Mouse (Mus musculus): ENCODE data around the gene Angptl2. TPM values are rescaled to one million over a fixed set of nuclear protein-coding genes. Genes with fewer than 3 reads are reported as not detected.

The Angptl2 gene
- polyA plus RNA-seq, 1 experiment: not detected

DNA sequence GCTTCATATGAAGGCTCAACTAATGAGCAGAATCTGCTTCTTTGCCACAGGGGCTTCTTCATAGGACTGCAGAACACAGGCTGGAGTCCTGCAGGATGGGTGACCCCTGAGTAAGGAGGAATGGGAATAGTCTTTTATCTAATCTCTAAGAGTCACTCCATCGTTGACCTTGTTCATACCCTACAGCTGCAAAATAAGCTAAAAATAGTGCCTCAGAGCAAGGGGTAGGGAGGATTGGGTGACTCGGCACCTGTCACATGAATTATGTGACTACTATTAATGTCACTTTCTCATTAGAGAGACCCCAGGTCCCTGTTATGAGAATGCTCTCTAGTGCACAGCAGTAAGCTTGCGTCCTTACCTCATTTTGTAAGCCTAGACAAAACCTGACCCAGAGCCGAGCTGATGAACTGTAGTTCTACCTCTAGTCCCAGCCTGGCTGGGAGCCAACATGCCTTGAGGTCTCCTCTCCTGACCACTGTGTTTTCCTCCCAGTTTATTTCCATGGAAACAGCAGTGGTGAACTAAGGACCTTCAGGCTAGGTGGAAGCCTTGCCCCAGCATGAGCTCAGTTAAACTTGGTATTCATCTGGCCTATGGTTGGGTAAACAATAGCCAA is 37.8 kb downstream of the Angptl2 start:
- TF ChIP-seq TAL1 (IDR thresholded peaks at IDR 0.05; ENCODE audit: low read length) (no peak), GATA1 (IDR thresholded peaks at IDR 0.05; ENCODE audit: low read length) (no peak)
- no peaks in the 10 kb centered on the region for H3K27me3 ChIP-seq (ENCODE audit: control insufficient read depth)

DNA sequence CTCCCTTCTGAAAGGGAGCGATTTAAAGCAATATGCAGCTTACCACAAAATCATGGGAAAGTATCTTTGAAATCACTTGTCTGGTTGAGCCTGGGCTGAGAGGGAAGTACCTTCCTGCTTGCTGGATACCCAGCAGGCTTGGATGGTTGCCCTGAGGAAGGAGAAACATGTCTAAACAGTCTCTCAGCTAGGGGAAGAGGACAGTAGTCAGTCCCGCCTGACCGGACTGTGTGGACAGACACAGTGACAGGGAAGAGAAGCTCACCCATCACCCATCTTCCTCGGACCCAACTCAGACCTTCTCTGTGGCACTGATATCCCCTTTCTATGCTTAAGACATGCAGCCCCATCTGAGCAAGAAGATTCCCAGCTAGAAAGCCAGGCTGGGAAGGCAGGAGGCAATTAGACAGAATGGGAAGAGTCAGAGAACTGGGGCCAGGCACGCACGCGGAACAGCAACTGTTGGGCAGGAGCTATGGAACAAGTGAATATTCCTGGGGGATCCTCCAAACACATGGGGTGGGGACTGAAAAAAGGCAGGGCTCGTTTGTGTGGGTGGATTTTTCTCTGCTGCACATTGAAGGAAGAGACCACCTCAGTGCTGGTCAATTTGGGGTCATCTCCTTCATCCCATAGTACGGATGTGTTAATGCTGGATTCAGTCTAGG is 38.6 kb downstream of the Angptl2 start:
- no peak overlapping the region for H3K4me3 ChIP-seq (replicated peaks)
- no peaks in the 10 kb centered on the region for H3K27me3 ChIP-seq (ENCODE audit: control insufficient read depth)
- TF ChIP-seq GATA1 (IDR thresholded peaks at IDR 0.05; ENCODE audit: low read length) (no peak), TAL1 (IDR thresholded peaks at IDR 0.05; ENCODE audit: low read length) (no peak)
- no peaks in the 10 kb centered on the region for H3K9me3 ChIP-seq (ENCODE audit: control insufficient read depth, low read length)
- no peaks in the 10 kb centered on the region for H3K36me3 ChIP-seq (ENCODE audit: control insufficient read depth)
- peaks cover 26% of the 10 kb centered on the region for H3K4me1 ChIP-seq (ENCODE audit: control insufficient read depth)

More for the DNA sequence above, 37.8 kb downstream of the Angptl2 start:
- Histone ChIP-seq H3K36me3 (ENCODE audit: control insufficient read depth) (no peaks in the 10 kb centered on the region), H3K4me1 (ENCODE audit: control insufficient read depth) (peaks cover 26% of the 10 kb centered on the region), H3K9me3 (ENCODE audit: control insufficient read depth, low read length) (no peaks in the 10 kb centered on the region), H3K4me3 (replicated peaks) (no peak overlapping the region)

DNA sequence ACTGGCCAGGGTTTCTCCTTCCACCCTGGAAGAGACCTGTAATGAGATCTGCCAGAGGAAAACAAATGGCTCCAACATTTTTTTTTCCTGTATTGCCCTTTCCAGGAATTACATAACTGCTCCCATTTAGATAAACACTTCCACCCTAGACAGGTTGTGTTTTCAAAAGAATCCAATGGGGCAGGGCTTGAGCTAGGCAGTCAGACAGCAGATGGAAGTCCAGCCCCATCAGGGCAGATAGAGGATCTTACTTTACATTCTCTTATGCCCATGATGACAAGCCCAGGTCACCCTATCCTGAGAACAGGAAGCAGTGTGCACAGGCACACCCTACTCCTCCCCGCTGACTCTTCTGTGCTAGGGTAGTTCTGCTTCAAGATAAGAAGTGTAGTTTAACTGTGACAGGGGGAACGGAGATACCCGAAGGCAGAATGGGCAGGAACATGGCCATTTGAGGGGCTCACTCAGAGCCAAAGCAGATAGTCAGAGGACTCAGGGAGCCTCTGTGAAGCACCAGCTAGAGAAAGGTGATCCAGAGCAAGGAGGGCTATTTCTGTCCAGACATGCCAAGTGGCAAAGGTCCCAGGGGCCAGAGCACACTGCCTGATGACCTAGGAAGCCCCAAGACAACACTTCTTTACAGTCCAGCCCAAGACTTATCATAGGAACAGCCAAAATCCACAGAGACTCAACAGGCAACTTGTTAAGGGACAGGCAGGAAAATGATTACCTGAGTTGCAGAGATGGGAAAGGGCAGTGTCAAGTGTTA is 41.1 kb downstream of the Angptl2 start:
- H3K36me3 ChIP-seq (ENCODE audit: control insufficient read depth): no peaks in the 10 kb centered on the region
- H3K27me3 ChIP-seq (ENCODE audit: control insufficient read depth): no peaks in the 10 kb centered on the region
- peaks cover 26% of the 10 kb centered on the region for H3K4me1 ChIP-seq (ENCODE audit: control insufficient read depth)
- H3K9me3 ChIP-seq (ENCODE audit: control insufficient read depth, low read length): no peaks in the 10 kb centered on the region
- TF ChIP-seq TAL1 (IDR thresholded peaks at IDR 0.05; ENCODE audit: low read length) (no peak), GATA1 (IDR thresholded peaks at IDR 0.05; ENCODE audit: low read length) (no peak)
- H3K4me3 ChIP-seq (replicated peaks): no peak overlapping the region

DNA sequence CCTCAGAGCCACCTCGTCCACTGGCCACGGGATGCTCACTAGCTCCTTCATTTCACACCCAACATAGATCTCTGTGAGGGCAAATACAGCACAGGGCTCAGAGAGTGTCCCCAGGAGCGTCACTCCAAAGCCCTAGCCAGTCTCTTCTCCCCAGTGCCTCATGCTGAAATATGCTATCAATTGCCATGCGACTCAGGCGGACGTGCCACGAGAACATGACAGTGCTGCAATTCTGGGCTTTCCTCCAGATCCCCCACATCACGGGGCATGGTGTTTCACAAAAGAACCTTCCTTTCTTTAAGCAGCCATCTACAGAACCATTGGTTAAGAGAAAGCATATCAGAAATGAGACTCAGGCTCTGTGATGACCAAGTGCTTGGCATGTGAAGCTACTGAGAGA is 44.9 kb downstream of the Angptl2 start:
- Histone ChIP-seq H3K9me3 (ENCODE audit: control insufficient read depth, low read length) (no peaks in the 10 kb centered on the region), H3K4me3 (replicated peaks) (no peak overlapping the region), H3K36me3 (ENCODE audit: control insufficient read depth) (no peaks in the 10 kb centered on the region), H3K4me1 (ENCODE audit: control insufficient read depth) (peaks cover 15% of the 10 kb centered on the region), H3K27me3 (ENCODE audit: control insufficient read depth) (no peaks in the 10 kb centered on the region)
- no peak for TF ChIP-seq TAL1 (IDR thresholded peaks at IDR 0.05; ENCODE audit: low read length)
- TF ChIP-seq GATA1 (IDR thresholded peaks at IDR 0.05; ENCODE audit: low read length): no peak

DNA sequence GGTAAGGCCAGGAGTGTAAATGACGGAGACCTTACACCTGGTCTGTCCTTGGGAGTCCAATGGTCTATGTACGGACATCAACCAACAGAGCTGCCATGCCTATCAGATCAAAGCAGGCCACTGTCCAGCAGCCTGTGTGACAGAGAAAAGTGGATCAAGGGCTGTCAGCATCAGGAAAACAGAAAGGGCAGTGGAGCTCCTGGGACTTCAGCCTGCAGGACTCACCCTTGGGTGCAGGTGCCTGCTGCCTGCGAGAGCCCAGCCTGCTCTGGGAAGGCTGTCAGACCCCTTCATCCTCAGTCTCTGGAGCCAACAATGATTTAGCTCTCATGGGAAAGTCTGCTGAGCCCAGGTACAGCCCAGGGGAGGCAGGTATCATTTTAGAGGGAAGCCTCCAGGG is 45.6 kb downstream of the Angptl2 start:
- no peaks in the 10 kb centered on the region for H3K27me3 ChIP-seq (ENCODE audit: control insufficient read depth)
- no peaks in the 10 kb centered on the region for H3K36me3 ChIP-seq (ENCODE audit: control insufficient read depth)
- H3K4me1 ChIP-seq (ENCODE audit: control insufficient read depth): peaks cover 13% of the 10 kb centered on the region
- H3K4me3 ChIP-seq (replicated peaks): no peak overlapping the region
- TF ChIP-seq TAL1 (IDR thresholded peaks at IDR 0.05; ENCODE audit: low read length): no peak
- no peak for TF ChIP-seq GATA1 (IDR thresholded peaks at IDR 0.05; ENCODE audit: low read length)
- H3K9me3 ChIP-seq (ENCODE audit: control insufficient read depth, low read length): no peaks in the 10 kb centered on the region

DNA sequence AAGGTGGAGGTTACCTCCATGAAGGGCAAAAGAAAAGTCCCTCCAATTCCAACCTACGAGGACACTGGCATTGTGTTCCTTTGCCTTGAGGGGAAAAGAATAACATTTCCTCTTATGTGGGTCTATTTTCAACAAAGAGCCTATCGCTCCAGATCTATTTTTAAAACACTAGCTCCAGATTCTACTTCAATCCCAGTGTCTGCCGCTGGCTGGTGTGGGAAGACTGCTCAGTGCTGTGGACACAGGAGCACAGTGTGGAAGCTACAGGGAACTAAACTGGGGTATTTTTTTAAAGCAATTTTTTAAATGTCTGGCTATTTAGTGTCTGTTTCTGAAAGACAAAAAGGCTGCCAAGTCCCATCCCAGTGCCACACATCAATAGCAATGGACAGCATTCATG is 49.9 kb downstream of the Angptl2 start:
- Histone ChIP-seq H3K9me3 (ENCODE audit: control insufficient read depth, low read length) (no peaks in the 10 kb centered on the region), H3K36me3 (ENCODE audit: control insufficient read depth) (no peaks in the 10 kb centered on the region), H3K27me3 (ENCODE audit: control insufficient read depth) (no peaks in the 10 kb centered on the region), H3K4me3 (replicated peaks) (no peak overlapping the region), H3K4me1 (ENCODE audit: control insufficient read depth) (no peaks in the 10 kb centered on the region)
- TF ChIP-seq GATA1 (IDR thresholded peaks at IDR 0.05; ENCODE audit: low read length): no peak
- TF ChIP-seq TAL1 (IDR thresholded peaks at IDR 0.05; ENCODE audit: low read length): no peak

DNA sequence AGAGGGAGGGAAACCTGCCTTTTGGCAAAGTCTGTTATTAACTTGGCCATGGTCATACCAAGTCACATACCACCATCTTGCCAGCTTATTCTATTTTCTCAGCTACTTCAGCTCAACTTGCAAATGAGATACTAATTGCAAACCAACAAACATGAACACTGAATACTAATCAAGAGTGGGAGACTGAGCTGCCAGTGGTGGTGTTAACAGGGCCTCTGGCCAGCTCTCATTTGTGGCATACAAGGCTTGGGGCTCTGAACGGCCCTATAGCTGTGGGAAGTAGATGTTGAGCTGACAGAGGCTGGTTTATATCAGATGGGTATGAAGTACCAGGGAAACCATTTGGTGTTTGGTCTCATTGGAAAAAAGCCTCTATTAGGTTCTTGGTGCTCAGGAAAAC is 51.2 kb downstream of the Angptl2 start:
- TF ChIP-seq TAL1 (IDR thresholded peaks at IDR 0.05; ENCODE audit: low read length): no peak
- no peak for TF ChIP-seq GATA1 (IDR thresholded peaks at IDR 0.05; ENCODE audit: low read length)
- H3K4me3 ChIP-seq (replicated peaks): no peak overlapping the region
- no peaks in the 10 kb centered on the region for H3K36me3 ChIP-seq (ENCODE audit: control insufficient read depth)
- H3K4me1 ChIP-seq (ENCODE audit: control insufficient read depth): no peaks in the 10 kb centered on the region
- H3K9me3 ChIP-seq (ENCODE audit: control insufficient read depth, low read length): no peaks in the 10 kb centered on the region
- H3K27me3 ChIP-seq (ENCODE audit: control insufficient read depth): no peaks in the 10 kb centered on the region

DNA sequence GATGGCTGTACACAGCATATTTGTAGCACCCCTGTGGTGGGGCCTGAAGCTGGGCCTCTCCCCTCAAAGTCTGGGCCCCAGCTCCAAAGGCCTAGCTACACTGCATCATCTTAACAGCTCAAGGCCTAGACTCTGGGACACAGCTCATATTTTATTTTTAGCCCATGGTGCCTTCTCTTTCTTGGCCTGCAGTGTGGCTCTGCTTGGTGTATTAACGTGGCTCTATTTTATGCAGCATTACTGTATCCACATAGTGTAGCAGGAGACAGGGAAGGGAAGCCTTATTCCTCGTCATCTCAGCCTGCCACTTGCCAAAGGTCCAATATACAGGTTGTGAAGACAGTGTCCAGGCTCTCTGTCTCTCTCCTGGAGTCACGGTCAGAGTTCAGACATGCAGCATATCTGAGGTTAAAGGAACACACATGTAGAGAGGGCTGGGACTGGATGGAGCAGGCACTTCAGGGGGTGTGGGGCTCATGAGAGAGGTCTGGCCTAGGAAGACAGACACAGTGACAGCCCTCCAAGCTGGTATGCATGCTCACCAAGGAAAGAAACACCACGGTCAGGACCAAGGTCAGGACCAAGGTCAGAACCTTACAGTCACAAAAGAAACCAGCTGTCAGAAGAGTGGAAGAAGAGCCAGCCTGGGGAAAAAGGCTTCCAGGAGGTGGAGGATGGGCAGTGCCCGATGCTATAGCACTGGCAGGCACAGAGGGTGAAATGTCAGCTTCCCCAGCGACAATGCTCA is 52.7 kb downstream of the Angptl2 start:
- Histone ChIP-seq H3K27me3 (ENCODE audit: control insufficient read depth) (no peaks in the 10 kb centered on the region), H3K4me3 (replicated peaks) (no peak overlapping the region), H3K9me3 (ENCODE audit: control insufficient read depth, low read length) (no peaks in the 10 kb centered on the region)

DNA sequence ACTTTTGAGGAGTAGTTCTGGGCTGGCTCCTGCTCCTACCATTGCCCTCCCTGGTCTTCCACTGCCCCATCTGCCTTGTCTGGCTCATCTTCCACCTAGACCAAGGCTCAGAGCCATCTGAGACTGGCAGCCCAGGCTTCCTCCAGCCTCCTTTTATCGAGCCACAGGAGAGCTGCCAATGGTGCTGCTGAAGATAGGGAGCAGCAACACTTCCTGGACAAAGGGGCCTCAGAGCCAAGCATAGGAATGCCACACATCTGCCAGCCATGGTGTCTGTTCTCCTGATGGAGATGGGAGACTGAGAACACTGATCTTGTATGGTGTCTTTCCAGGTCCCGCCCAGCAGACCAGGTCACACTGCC is 53.2 kb downstream of the Angptl2 start:
- H3K4me1 ChIP-seq (ENCODE audit: control insufficient read depth): no peaks in the 10 kb centered on the region
- no peak for TF ChIP-seq GATA1 (IDR thresholded peaks at IDR 0.05; ENCODE audit: low read length)
- no peak for TF ChIP-seq TAL1 (IDR thresholded peaks at IDR 0.05; ENCODE audit: low read length)
- no peaks in the 10 kb centered on the region for H3K36me3 ChIP-seq (ENCODE audit: control insufficient read depth)
- H3K4me3 ChIP-seq (replicated peaks): no peak overlapping the region
- no peaks in the 10 kb centered on the region for H3K9me3 ChIP-seq (ENCODE audit: control insufficient read depth, low read length)
- no peaks in the 10 kb centered on the region for H3K27me3 ChIP-seq (ENCODE audit: control insufficient read depth)

More for the DNA sequence above, 52.7 kb downstream of the Angptl2 start:
- H3K36me3 ChIP-seq (ENCODE audit: control insufficient read depth): no peaks in the 10 kb centered on the region
- no peaks in the 10 kb centered on the region for H3K4me1 ChIP-seq (ENCODE audit: control insufficient read depth)
- TF ChIP-seq GATA1 (IDR thresholded peaks at IDR 0.05; ENCODE audit: low read length) (no peak), TAL1 (IDR thresholded peaks at IDR 0.05; ENCODE audit: low read length) (no peak)

Data from erythroblast, embryonic 14.5 days (primary cell).